Mouse (Mus musculus): ENCODE data around the gene Spdye4b. TPM values are rescaled to one million over a fixed set of nuclear protein-coding genes. Genes with fewer than 3 reads are reported as not detected.
"Not testable (repeated sequence)": the region's sequence is repeated elsewhere in the genome, so short reads cannot be mapped to it uniquely, and the experiment has no call there.

The Spdye4b gene
- 0.45 and 0.48 TPM in 2 replicates for total RNA-seq (2012; rRNA removed)

- H3K4me1 ChIP-seq (ENCODE audit: control insufficient read depth in 2 of 2, insufficient read depth in 2 of 2, low read length in 2 of 2, poor library complexity in 1 of 2), result peaks cover 2 to 3% of the 10 kb centered on the region in 2 experiments; a peak in 2 of 4 replicates
- H3K9me3 ChIP-seq (ENCODE audit: control insufficient read depth, insufficient read depth, low read depth, low read length), result no peaks in the 10 kb centered on the region
- H3K36me3 ChIP-seq (ENCODE audit: control insufficient read depth, insufficient read depth, low read length, poor library complexity, severe bottlenecking), result peaks cover 13% of the 10 kb centered on the region
- DNase-seq (ENCODE audit: low read depth, low spot score), result peak; percentile 87
- in situ Hi-C loops (cut with MboI; ENCODE audit: low sequenced_read_pairs in 2 of 2, unreplicated experiment in 2 of 2), result no loop called here
- TF ChIP-seq ZNF384 (IDR thresholded peaks at IDR 0.05; ENCODE audit: low read depth, low read length), result no peak
- TF ChIP-seq HCFC1 (IDR thresholded peaks at IDR 0.05; ENCODE audit: borderline replicate concordance, insufficient read depth, low read length), result peak; percentile 93
- no peak within 1 kb of the TSS for H3K27ac ChIP-seq (ENCODE audit: insufficient read depth, low read depth, low read length, poor library complexity, severe bottlenecking)
- H3K4me3 ChIP-seq (ENCODE audit: insufficient read depth in 1 of 2, low read depth in 1 of 2, low read length in 2 of 2, poor library complexity in 1 of 2, severe bottlenecking in 1 of 2), result peak within 1 kb of the TSS; percentile 55 to 77
- peak within 1 kb of the TSS; percentile 85 for H3K9ac ChIP-seq (ENCODE audit: insufficient read depth, low read depth, low read length, poor library complexity, severe bottlenecking)
Observed at GRCm38 (mm10) chr5:143180255-143181076, at the start of gene Spdye4b, which contains the start of gene Rbak. Gene Spdye4b (plus strand): TSS chr5:143181017. Gene Rbak (minus strand): TSS chr5:143180775.

GRCm38 (mm10) chr5:143132935-143133514 is 47.8 kb upstream of the Spdye4b start:
- TF ChIP-seq MAFK (IDR thresholded peaks at IDR 0.05; ENCODE audit: insufficient read depth, low read depth, low read length), result no peak
- TF ChIP-seq ZC3H11A (IDR thresholded peaks at IDR 0.05; ENCODE audit: borderline replicate concordance, low read depth, low read length), result no peak
- TF ChIP-seq HCFC1 (IDR thresholded peaks at IDR 0.05; ENCODE audit: borderline replicate concordance, insufficient read depth, low read length), result no peak
- no peak for TF ChIP-seq CHD2 (IDR thresholded peaks at IDR 0.05; ENCODE audit: low read depth, low read length)
- TF ChIP-seq ZNF384 (IDR thresholded peaks at IDR 0.05; ENCODE audit: low read depth, low read length), result no peak
- no peaks in the 10 kb centered on the region; the same call in 1 of the 2 replicates for H3K36me3 ChIP-seq (ENCODE audit: control insufficient read depth, insufficient read depth, low read length, poor library complexity, severe bottlenecking)
- in situ Hi-C loops (cut with MboI; ENCODE audit: low sequenced_read_pairs in 2 of 2, unreplicated experiment in 2 of 2), result no loop called here
- peaks cover 8% of the 10 kb centered on the region; the same call in 1 of the 2 replicates for H3K9me3 ChIP-seq (ENCODE audit: control insufficient read depth, insufficient read depth, low read depth, low read length)
- peak overlapping the region; percentile 34; the same call in 1 of the 2 replicates for H3K27ac ChIP-seq (ENCODE audit: insufficient read depth, low read depth, low read length, poor library complexity, severe bottlenecking)
- no peak overlapping the region for H3K4me3 ChIP-seq (ENCODE audit: insufficient read depth in 1 of 2, low read depth in 1 of 2, low read length in 2 of 2, poor library complexity in 1 of 2, severe bottlenecking in 1 of 2)
- H3K4me1 ChIP-seq (ENCODE audit: control insufficient read depth in 2 of 2, insufficient read depth in 2 of 2, low read length in 2 of 2, poor library complexity in 1 of 2), result peaks cover 0 to 3% of the 10 kb centered on the region in 2 experiments; a peak in 1 of 4 replicates
- no peak overlapping the region; the same call in 1 of the 2 replicates for H3K9ac ChIP-seq (ENCODE audit: insufficient read depth, low read depth, low read length, poor library complexity, severe bottlenecking)
- DNase-seq (ENCODE audit: low read depth, low spot score), result no peak

- H3K9ac ChIP-seq (ENCODE audit: insufficient read depth, low read depth, low read length, poor library complexity, severe bottlenecking); in situ Hi-C loops (cut with MboI; ENCODE audit: low sequenced_read_pairs in 2 of 2, unreplicated experiment in 2 of 2): not testable (repeated sequence)
- H3K27ac ChIP-seq (ENCODE audit: insufficient read depth, low read depth, low read length, poor library complexity, severe bottlenecking), result peak overlapping the region; percentile 61; the same call in 1 of the 2 replicates
Observed at GRCm38 (mm10) chr5:143134216-143135010, 46.4 kb upstream of the Spdye4b start.

GRCm38 (mm10) chr5:143135042-143135441 is 45.8 kb upstream of the Spdye4b start:
- DNase-seq (ENCODE audit: low read depth, low spot score), result no peak
- Histone ChIP-seq H3K9me3 (ENCODE audit: control insufficient read depth, insufficient read depth, low read depth, low read length) (peaks cover 2% of the 10 kb centered on the region; the same call in 1 of the 2 replicates), H3K4me1 (ENCODE audit: control insufficient read depth in 2 of 2, insufficient read depth in 2 of 2, low read length in 2 of 2, poor library complexity in 1 of 2) (peaks cover 0 to 3% of the 10 kb centered on the region in 2 experiments; a peak in 1 of 4 replicates), H3K4me3 (ENCODE audit: insufficient read depth in 1 of 2, low read depth in 1 of 2, low read length in 2 of 2, poor library complexity in 1 of 2, severe bottlenecking in 1 of 2) (no peak overlapping the region), H3K27ac (ENCODE audit: insufficient read depth, low read depth, low read length, poor library complexity, severe bottlenecking) (peak overlapping the region; percentile 56; the same call in 1 of the 2 replicates), H3K36me3 (ENCODE audit: control insufficient read depth, insufficient read depth, low read length, poor library complexity, severe bottlenecking) (no peaks in the 10 kb centered on the region; the same call in 1 of the 2 replicates), H3K9ac (ENCODE audit: insufficient read depth, low read depth, low read length, poor library complexity, severe bottlenecking) (no peak overlapping the region)
- TF ChIP-seq MAFK (IDR thresholded peaks at IDR 0.05; ENCODE audit: insufficient read depth, low read depth, low read length) (peak; percentile 60), ZC3H11A (IDR thresholded peaks at IDR 0.05; ENCODE audit: borderline replicate concordance, low read depth, low read length) (no peak)
- in situ Hi-C loops (cut with MboI; ENCODE audit: low sequenced_read_pairs in 2 of 2, unreplicated experiment in 2 of 2), result no loop called here

More at GRCm38 (mm10) chr5:143134216-143135010, 46.4 kb upstream of the Spdye4b start:
- not testable (repeated sequence) for H3K4me3 ChIP-seq (ENCODE audit: insufficient read depth in 1 of 2, low read depth in 1 of 2, low read length in 2 of 2, poor library complexity in 1 of 2, severe bottlenecking in 1 of 2); H3K4me1 ChIP-seq (ENCODE audit: control insufficient read depth in 2 of 2, insufficient read depth in 2 of 2, low read length in 2 of 2, poor library complexity in 1 of 2); H3K36me3 ChIP-seq (ENCODE audit: control insufficient read depth, insufficient read depth, low read length, poor library complexity, severe bottlenecking); DNase-seq (ENCODE audit: low read depth, low spot score); H3K9me3 ChIP-seq (ENCODE audit: control insufficient read depth, insufficient read depth, low read depth, low read length)

Measured in ES-E14 (cell line).